Mouse (Mus musculus) CH12.LX (cell line): ENCODE data around the gene Mpig6b.

ENCODE experiments used
- CHD2 ChIP-seq: IDR thresholded peaks from 2 replicates; pipeline ENCODE4 v1.6.1; 2011; ENCODE audit warnings: low read length, improper control_type of control experiment
- CTCF ChIP-seq, 2 experiments: IDR thresholded peaks in 1 of 2; conservative IDR thresholded peaks in 1 of 2; 2 replicates each; pipeline ENCODE4 v1.5.1; 2011 to 2012; ENCODE audit warnings: low read depth in 2 of 2, low read length in 2 of 2, improper control_type of control experiment in 1 of 2, inconsistent platforms in 1 of 2, mild to moderate bottlenecking in 1 of 2, moderate library complexity in 1 of 2
- EP300 ChIP-seq: IDR thresholded peaks from 2 replicates; pipeline ENCODE4 v1.6.1; 2011; ENCODE audit warnings: low read length, improper control_type of control experiment
- ETS1 ChIP-seq: conservative IDR thresholded peaks from 2 replicates; pipeline ENCODE4 v1.6.1; 2012; ENCODE audit warnings: low read depth, mild to moderate bottlenecking, inconsistent platforms, low read length, improper control_type of control experiment, moderate library complexity
- JUN ChIP-seq: IDR thresholded peaks from 2 replicates; pipeline ENCODE4 v1.6.1; 2011; ENCODE audit warnings: low read depth, mild to moderate bottlenecking, low read length, improper control_type of control experiment, moderate library complexity; ENCODE audit not compliant: insufficient read depth
- MAFK ChIP-seq: IDR thresholded peaks from 2 replicates; pipeline ENCODE4 v1.6.1; 2011; ENCODE audit warnings: low read length, improper control_type of control experiment; ENCODE audit not compliant: insufficient replicate concordance
- NELFE ChIP-seq: IDR thresholded peaks from 2 replicates; pipeline ENCODE4 v1.6.1; 2011; ENCODE audit warnings: low read depth, low read length, improper control_type of control experiment
- NRF1 ChIP-seq: IDR thresholded peaks from 2 replicates; pipeline ENCODE4 v1.6.1; 2014; ENCODE audit warnings: low read depth, mild to moderate bottlenecking, inconsistent platforms, low read length, improper control_type of control experiment, moderate library complexity
- POLR2A ChIP-seq: IDR thresholded peaks from 2 replicates; pipeline ENCODE4 v1.6.1; 2011; ENCODE audit warnings: low read depth, mild to moderate bottlenecking, improper control_type of control experiment, low read length
- POLR2AphosphoS2 ChIP-seq: IDR thresholded peaks from 2 replicates; pipeline ENCODE4 v1.6.1; 2011; ENCODE audit warnings: low read depth, low read length, improper control_type of control experiment
- RAD21 ChIP-seq: IDR thresholded peaks from 2 replicates; pipeline ENCODE4 v1.6.1; 2011; ENCODE audit warnings: low read depth, mild to moderate bottlenecking, low read length, improper control_type of control experiment, moderate library complexity
- ZC3H11A ChIP-seq: IDR thresholded peaks from 2 replicates; pipeline ENCODE4 v1.6.1; 2012; ENCODE audit warnings: low read depth, mild to moderate bottlenecking, inconsistent platforms, low read length, improper control_type of control experiment
- ZKSCAN1 ChIP-seq: IDR thresholded peaks from 2 replicates; pipeline ENCODE4 v1.6.1; 2012; ENCODE audit warnings: low read depth, inconsistent platforms, low read length, improper control_type of control experiment, borderline replicate concordance

- TF ChIP-seq ZKSCAN1: no peak
- no peak for TF ChIP-seq POLR2A
- no peak for TF ChIP-seq RAD21
- TF ChIP-seq CTCF (conservative IDR thresholded peaks at IDR 0.05 in 1 of 2, IDR thresholded peaks at IDR 0.05 in 1 of 2; ENCODE audit: low read depth in 2 of 2, low read length in 2 of 2): no peak
- TF ChIP-seq POLR2AphosphoS2: no peak
- TF ChIP-seq ETS1: no peak
- no peak for TF ChIP-seq NELFE
- no peak for TF ChIP-seq NRF1
- no peak for TF ChIP-seq JUN
- TF ChIP-seq ZC3H11A: no peak
- no peak for TF ChIP-seq MAFK
- TF ChIP-seq CHD2: no peak
- TF ChIP-seq EP300: no peak
Measured at GRCm38 (mm10) chr17:35111774-35112173, 45.8 kb upstream of the Mpig6b start.
